Mouse (Mus musculus) heart, embryonic 16.5 days (tissue): ENCODE data around the gene Ptprg. TPM values are rescaled to one million over a fixed set of nuclear protein-coding genes. Genes with fewer than 3 reads are reported as not detected.

Experiments used
- ATAC-seq: fragments of 200-750 bp; cut with Nextera tagmentation; replicated peaks from 2 replicates; pipeline ENCODE4 v1.8.0; 2017; ENCODE audit warnings: moderate number of reproducible peaks; ENCODE audit not compliant: insufficient read depth, low FRiP score; ENCODE audit errors: extremely low read depth
- H3K27ac ChIP-seq: fragments of 300-500 bp; sonication (generic); 2 replicates; pipeline ENCODE4 v1.5.1; 2014; ENCODE audit warnings: mild to moderate bottlenecking, low read length, control low read depth, moderate library complexity
- H3K27me3 ChIP-seq: fragments of 300-500 bp; sonication (generic); 2 replicates; pipeline ENCODE4 v1.6.1; 2014; ENCODE audit warnings: low read length, mixed read lengths; ENCODE audit not compliant: control insufficient read depth, insufficient read depth
- H3K36me3 ChIP-seq: fragments of 300-500 bp; sonication (generic); 2 replicates; pipeline ENCODE4 v1.6.1; 2014; ENCODE audit not compliant: control insufficient read depth, insufficient read depth
- H3K4me1 ChIP-seq: fragments of 300-500 bp; sonication (generic); 2 replicates; pipeline ENCODE4 v1.6.1; 2014; ENCODE audit warnings: low read length, mixed read lengths; ENCODE audit not compliant: control insufficient read depth, insufficient read depth
- H3K4me2 ChIP-seq: fragments of 300-500 bp; sonication (generic); 2 replicates; pipeline ENCODE4 v1.6.1; 2014; ENCODE audit warnings: low read depth, mild to moderate bottlenecking, control low read depth, low read length
- H3K4me3 ChIP-seq: fragments of 300-500 bp; sonication (generic); 2 replicates; pipeline ENCODE4 v1.5.1; 2014; ENCODE audit warnings: mild to moderate bottlenecking, control low read depth, low read length
- H3K9ac ChIP-seq: fragments of 300-500 bp; sonication (generic); 2 replicates; pipeline ENCODE4 v1.6.1; 2014; ENCODE audit warnings: low read length, control low read depth
- H3K9me3 ChIP-seq: fragments of 300-500 bp; sonication (generic); replicated peaks from 2 replicates; pipeline ENCODE4 v1.6.1; 2016; ENCODE audit warnings: low read length; ENCODE audit not compliant: control insufficient read depth
- whole genome bisulfite sequencing: fragments of 180-500 bp; shearing (Covaris S2); extraction: QIAGEN DNeasy Blood & Tissue Kit; methylation state at CpG from one replicate; pipeline ENCODE4 v1.1.7; 2014; 5-methylcytosine and 5-hydroxymethylcytosine counted together
- polyA plus RNA-seq: library from polyadenylated mRNA; unstranded; fragments of >200 nt; fragmentation: Nextera tagmentation; extraction: Ambion mirVana; gene quantifications from 2 replicates; pipeline ENCODE4 v1.2.1, GENCODE M21; 2015

Gene Ptprg
- polyA plus RNA-seq, 1 experiment from 2014 or later, result 13.4 TPM

DNA sequence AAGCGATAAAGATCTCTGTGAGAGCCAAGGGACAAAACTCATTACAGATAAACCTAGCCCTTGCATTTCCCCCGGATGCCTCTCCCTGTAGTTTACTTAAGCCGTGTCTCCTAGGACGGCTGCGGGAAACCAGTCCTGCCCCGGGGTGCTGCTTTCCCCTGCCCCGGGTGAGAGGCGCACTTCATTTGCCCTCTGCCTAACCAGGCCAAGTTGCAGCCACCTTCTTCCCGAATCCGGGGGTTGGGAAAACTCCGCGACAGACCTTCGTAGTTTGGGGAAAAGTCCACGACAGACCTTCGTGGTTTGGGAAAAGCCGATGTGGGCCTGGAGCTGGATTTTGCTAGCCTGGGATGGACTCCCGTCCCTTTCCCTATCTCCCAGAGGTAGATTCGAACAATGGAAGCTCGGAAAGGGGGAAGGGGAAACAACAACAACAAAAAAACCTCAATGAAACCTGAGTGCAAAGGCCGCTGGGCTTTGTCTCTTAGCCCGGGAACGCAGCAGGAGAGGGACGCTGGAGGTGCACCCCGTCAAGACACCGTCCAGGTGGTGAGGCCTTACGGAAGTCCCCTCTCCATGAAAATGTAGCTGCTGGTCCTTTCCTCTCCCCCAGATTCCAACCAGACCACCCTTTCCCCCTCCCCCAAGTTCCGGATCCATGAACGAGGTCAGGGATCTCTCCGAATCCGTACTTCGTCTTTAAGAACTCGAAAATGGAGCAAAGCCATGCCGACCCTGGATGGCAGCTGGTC, 635 bp upstream of the Ptprg start:
- Histone ChIP-seq H3K27me3 (no peaks in the 10 kb centered on the region), H3K4me3 (peak overlapping the region; percentile 88), H3K9ac (peak overlapping the region; percentile 88), H3K4me2 (peak overlapping the region; percentile 97), H3K4me1 (peaks cover 15% of the 10 kb centered on the region), H3K36me3 (no peaks in the 10 kb centered on the region), H3K9me3 (no peaks in the 10 kb centered on the region), H3K27ac (peak overlapping the region; percentile 98)
- WGBS, result 2% methylated on average over 33 of the region's 33 CpGs
- ATAC-seq, result peak; percentile 26

DNA sequence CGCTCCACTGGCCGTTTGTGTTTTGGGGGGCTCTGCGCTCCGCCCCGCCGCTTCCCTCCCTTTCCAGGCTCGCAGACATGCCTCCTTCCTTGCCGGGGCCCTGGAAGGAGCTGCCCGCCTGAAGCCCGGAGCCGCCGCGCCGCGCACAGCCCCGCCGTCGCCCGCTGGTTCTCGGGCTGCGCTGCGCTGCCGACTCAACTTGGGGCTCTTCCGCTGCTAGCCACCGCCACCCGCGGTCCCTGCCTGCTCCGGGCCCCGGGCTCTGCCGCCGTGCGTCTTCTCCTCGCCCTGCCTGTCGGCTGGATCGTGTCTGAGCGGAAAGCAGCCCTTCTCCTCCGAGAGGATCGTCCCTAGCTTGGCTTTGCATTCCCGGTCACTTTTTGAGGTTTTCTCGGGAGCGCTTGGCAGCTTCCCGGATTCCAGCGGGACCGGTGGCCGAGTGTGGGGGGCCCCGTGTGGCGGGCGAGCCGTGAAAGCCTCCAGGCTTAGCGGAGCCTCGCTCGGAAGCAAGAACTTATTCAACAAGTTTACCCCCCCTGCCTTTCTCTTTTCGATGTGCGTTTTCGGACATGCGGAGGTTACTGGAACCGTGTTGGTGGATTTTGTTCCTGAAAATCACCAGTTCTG, 460 bp downstream of the Ptprg start:
- ATAC-seq, result peak; percentile 43
- Histone ChIP-seq H3K36me3 (no peaks in the 10 kb centered on the region), H3K4me2 (peak overlapping the region; percentile 97), H3K27me3 (no peaks in the 10 kb centered on the region), H3K9me3 (no peaks in the 10 kb centered on the region), H3K27ac (peak overlapping the region; percentile 98), H3K4me3 (peak overlapping the region; percentile 88), H3K4me1 (peaks cover 15% of the 10 kb centered on the region), H3K9ac (peak overlapping the region; percentile 88)
- WGBS, result under 1% methylated on average over 56 of the region's 57 CpGs

DNA sequence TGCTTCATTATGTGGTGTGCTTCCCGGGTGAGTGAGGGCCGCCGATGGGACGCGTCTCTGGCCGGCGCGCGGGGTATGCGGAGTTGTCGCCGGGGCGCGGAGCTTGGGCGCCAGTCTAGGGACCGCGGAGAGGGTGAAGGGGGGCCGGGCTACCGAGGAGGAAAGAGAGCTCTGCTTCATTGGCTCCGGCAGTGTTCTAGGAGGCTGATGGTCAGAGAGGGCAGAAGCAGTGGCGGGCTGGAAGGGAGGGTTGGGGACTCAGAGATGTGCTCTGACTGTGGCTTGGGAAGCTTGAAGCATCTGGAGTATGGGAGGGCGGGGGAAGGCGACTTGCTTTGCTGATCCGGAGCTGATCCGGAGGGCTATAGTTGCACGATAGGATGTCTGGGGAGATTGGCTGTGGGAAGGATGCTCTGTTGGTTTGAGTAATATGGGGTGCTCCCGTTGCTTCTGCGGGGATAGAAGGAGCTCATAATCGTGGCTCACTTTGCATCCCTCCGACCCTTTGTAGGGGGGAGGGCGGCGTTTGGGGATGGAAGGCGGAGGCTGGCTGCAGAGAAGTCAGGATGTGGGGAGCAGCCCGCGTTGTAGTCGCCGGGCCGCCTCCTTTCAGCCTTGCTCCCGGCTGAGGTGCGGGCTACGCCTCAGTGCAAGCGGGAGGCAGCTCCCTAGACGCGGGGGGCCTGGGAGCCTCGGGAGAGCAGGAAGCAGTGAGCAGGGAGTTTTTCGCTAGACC, 1.1 kb downstream of the Ptprg start:
- Histone ChIP-seq H3K4me1 (peaks cover 15% of the 10 kb centered on the region), H3K27me3 (no peaks in the 10 kb centered on the region), H3K27ac (peak overlapping the region; percentile 98), H3K36me3 (no peaks in the 10 kb centered on the region), H3K4me2 (peak overlapping the region; percentile 97), H3K4me3 (peak overlapping the region; percentile 88), H3K9ac (peak overlapping the region; percentile 88), H3K9me3 (no peaks in the 10 kb centered on the region)
- under 1% methylated on average over 46 of the region's 46 CpGs for WGBS
- ATAC-seq, result peak; percentile 46

DNA sequence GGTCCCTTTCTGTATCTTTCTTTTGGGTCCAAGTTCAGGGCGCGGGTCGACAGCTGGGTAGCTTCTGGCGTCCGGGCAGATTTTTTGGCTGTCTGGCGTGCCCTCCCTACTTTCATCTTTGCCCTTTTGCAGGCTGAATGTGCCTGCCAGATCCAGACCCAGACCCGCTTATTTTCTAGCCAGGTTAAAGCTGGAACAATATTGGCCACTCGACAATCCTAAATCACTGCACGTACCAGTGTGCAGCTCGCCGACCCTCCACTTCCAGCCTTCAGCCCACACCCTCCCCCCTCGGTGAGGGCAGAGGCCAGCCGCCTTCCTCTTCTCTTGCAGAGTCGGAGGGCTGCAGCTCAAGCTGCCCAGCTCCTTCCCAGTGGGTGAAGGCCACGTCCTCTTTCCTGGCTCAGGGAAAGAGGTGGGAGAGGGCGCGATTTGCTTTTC, 1.7 kb downstream of the Ptprg start:
- ATAC-seq, result no peak
- no peaks in the 10 kb centered on the region for H3K36me3 ChIP-seq
- no peaks in the 10 kb centered on the region for H3K27me3 ChIP-seq
- H3K4me2 ChIP-seq, result peak overlapping the region; percentile 97
- H3K9me3 ChIP-seq, result no peaks in the 10 kb centered on the region
- peaks cover 15% of the 10 kb centered on the region for H3K4me1 ChIP-seq
- under 1% methylated on average over 17 of the region's 17 CpGs for WGBS
- peak overlapping the region; percentile 88 for H3K9ac ChIP-seq
- peak overlapping the region; percentile 98 for H3K27ac ChIP-seq
- peak overlapping the region; percentile 88 for H3K4me3 ChIP-seq

DNA sequence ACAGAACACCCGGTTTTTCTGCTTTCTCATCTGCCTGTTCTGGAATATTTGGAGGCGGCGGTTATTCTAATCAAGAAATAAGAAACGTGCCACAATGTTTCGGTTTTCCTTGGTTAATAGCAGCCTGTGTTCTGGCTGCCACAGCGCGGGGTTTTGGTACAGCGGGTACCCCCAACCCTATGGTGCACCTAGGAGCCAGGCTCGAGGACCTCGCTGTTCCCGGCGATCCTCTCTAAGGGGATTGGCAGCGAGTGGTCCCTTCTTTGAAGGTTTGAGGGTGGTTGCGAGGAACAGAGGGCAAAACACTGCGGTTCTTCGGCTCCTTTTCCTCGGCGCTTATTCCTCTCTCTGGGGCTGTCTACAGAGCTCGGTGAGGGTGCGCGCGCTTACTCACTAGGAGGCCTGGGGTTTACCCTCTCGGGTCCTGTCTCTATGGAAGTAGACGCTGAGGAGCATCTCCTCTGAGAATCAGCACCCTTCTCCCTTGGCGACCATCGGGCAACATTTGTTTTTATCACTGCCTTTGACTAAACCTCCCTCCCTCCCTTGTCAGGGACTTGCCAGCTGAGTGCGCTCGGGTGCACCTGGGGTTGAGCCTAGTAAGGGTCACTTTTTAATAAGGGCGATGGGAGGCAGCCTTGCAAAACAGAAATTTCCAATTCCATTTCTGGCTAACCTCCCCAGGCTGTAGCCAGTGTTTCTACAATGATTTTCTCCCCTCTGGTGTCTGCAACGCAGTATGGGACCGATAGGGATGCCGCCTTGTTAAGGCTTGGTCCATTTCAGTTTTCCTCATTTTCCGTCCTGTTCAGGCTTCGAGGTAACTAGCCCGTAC, 2.4 kb downstream of the Ptprg start:
- H3K4me3 ChIP-seq, result peak overlapping the region; percentile 88
- peak overlapping the region; percentile 97 for H3K4me2 ChIP-seq
- WGBS, result under 1% methylated on average over 35 of the region's 35 CpGs
- H3K27me3 ChIP-seq, result no peaks in the 10 kb centered on the region
- no peaks in the 10 kb centered on the region for H3K9me3 ChIP-seq
- H3K36me3 ChIP-seq, result no peaks in the 10 kb centered on the region
- peaks cover 15% of the 10 kb centered on the region for H3K4me1 ChIP-seq
- peak overlapping the region; percentile 88 for H3K9ac ChIP-seq
- no peak overlapping the region for H3K27ac ChIP-seq
- ATAC-seq, result no peak

DNA sequence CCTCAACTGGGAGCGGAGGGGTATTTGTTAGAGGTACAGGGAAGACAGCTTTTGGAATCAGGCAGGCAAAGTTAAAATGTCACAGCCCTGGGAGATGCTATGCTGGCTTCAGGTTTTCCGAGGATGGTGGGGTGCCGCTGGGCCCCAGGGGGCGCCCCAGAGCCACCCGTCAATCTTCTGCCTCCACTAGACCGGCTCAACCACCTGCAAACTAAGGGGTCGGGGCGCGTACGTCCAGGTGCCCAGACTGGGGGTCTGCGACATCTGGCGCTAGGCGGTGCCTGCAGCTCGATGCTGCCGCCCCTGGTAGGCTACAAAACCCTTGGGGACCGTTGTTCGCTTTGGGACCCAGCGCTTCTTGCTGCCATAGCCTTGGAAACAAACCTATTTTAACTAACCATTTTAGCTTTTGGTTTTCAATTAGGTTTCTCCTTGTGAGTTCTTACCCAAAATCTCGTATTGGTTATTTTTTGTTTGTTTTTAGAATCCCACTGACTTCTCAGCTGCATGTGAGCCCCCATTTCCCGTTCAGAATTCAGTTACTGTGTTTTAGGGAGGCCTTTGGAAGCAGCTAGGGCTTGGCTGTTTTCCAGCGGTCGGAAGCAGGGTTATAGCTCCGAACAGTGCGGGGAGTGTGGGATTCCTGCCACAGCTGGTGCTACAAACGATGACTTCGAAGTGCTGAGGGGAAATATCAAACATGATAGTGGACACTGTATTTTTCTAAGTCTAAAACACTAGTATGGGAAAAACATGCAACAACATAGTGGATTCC, 3.2 kb downstream of the Ptprg start:
- peak overlapping the region; percentile 88 for H3K9ac ChIP-seq
- no peaks in the 10 kb centered on the region for H3K36me3 ChIP-seq
- H3K27ac ChIP-seq, result no peak overlapping the region
- no peaks in the 10 kb centered on the region for H3K27me3 ChIP-seq
- H3K9me3 ChIP-seq, result no peaks in the 10 kb centered on the region
- no peak for ATAC-seq
- H3K4me1 ChIP-seq, result peaks cover 15% of the 10 kb centered on the region
- whole genome bisulfite sequencing, result 4% methylated on average over 26 of the region's 26 CpGs
- peak overlapping the region; percentile 88 for H3K4me3 ChIP-seq
- H3K4me2 ChIP-seq, result peak overlapping the region; percentile 97

DNA sequence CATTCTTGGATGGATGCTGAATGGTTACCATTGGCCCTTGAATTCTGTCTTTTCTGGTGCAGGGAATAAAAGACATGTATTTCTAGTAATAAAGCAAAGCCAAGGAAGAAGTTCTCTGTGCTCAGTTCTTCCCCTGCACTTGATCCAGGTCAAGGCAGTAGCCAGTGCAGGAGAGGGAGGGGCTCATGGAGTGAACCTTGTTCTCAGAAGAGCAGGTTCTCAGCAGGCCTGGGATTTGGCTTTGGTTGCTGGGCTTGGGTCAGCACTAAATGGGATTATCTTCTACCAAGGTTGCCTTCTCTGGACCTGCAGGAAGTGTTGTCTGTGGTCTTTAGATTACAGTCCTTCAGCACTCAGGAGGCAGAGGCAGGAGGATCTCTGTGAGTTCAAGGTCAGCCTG, 5.2 kb downstream of the Ptprg start:
- H3K4me2 ChIP-seq, result no peak overlapping the region
- H3K27me3 ChIP-seq, result no peaks in the 10 kb centered on the region
- no peak overlapping the region for H3K4me3 ChIP-seq
- peaks cover 12% of the 10 kb centered on the region for H3K4me1 ChIP-seq
- H3K9me3 ChIP-seq, result no peaks in the 10 kb centered on the region
- H3K36me3 ChIP-seq, result no peaks in the 10 kb centered on the region
- no peak overlapping the region for H3K27ac ChIP-seq
- no peak for ATAC-seq
- no peak overlapping the region for H3K9ac ChIP-seq

DNA sequence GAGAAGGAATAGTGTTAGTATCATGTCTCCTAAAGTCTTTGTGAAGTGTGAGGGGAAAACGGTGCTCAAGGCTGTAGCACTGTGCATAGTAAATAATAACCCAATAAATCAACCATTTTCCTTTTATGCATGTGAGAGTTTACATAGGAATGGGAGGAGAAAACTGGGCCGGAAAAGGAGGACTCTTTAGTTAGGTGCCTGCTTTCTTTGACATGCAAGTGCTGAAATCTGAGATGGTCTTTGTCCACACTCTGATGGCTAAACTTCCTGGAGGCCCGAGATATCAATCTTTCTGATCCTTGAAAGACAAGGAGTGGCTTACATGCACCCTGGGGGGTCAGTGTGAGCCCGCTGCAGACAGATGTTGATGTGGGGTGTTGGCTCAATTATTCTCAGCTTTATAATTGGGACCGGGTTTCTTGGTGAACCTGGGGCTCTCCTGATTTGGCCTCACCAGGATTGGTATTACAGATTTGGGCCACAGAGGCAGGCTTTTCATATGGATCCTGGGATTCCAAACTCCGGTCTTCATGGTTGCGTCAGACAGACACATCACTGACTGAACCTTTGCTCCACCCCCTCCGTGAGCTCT, 7.4 kb downstream of the Ptprg start:
- WGBS, result 61% methylated on average over 8 of the region's 8 CpGs
- Histone ChIP-seq H3K9me3 (no peaks in the 10 kb centered on the region), H3K36me3 (no peaks in the 10 kb centered on the region), H3K9ac (no peak overlapping the region), H3K4me3 (no peak overlapping the region), H3K27me3 (no peaks in the 10 kb centered on the region), H3K27ac (no peak overlapping the region), H3K4me2 (no peak overlapping the region), H3K4me1 (peaks cover 12% of the 10 kb centered on the region)
- ATAC-seq, result no peak
